Mouse (Mus musculus): ENCODE measurements around the gene Mkrn1. TPM values are rescaled to one million over a fixed set of nuclear protein-coding genes. Genes with fewer than 3 reads are reported as not detected.
"Not testable (repeated sequence)": the region's sequence is repeated elsewhere in the genome, so short reads cannot be mapped to it uniquely, and the experiment has no call there.

Gene Mkrn1
- polyA plus RNA-seq, 1 experiment from 2014 or later: 55.7 TPM

GRCm38 (mm10) chr6:39451033-39451432 is 30.8 kb upstream of the Mkrn1 start:
- H3K4me1 ChIP-seq (ENCODE audit: control insufficient read depth, insufficient read depth, low read length): no peaks in the 10 kb centered on the region
- ATAC-seq (replicated peaks; ENCODE audit: insufficient number of reproducible peaks, low FRiP score, low TSS enrichment, low read depth) (no peak), DNase-seq (ENCODE audit: low spot score) (no peak)
- H3K9me3 ChIP-seq (replicated peaks; ENCODE audit: control insufficient read depth, low read length): no peaks in the 10 kb centered on the region
- H3K4me3 ChIP-seq (ENCODE audit: low read depth, low read length): no peak overlapping the region
- H3K4me2 ChIP-seq (ENCODE audit: low read depth, low read length): no peak overlapping the region
- H3K36me3 ChIP-seq (replicated peaks; ENCODE audit: control insufficient read depth, insufficient read depth, low read depth, low read length): no peaks in the 10 kb centered on the region
- H3K27ac ChIP-seq (replicated peaks; ENCODE audit: low read depth, low read length): no peak overlapping the region
- no peak overlapping the region for H3K9ac ChIP-seq (replicated peaks; ENCODE audit: low read length)
- H3K27me3 ChIP-seq (ENCODE audit: control insufficient read depth, insufficient read depth, low read length): no peaks in the 10 kb centered on the region
- WGBS: 83% methylated on average over 3 of the region's 3 CpGs

GRCm38 (mm10) chr6:39450580-39450979 is 30.3 kb upstream of the Mkrn1 start:
- Histone ChIP-seq H3K27ac (replicated peaks; ENCODE audit: low read depth, low read length) (no peak overlapping the region), H3K4me2 (ENCODE audit: low read depth, low read length) (no peak overlapping the region), H3K9me3 (replicated peaks; ENCODE audit: control insufficient read depth, low read length) (no peaks in the 10 kb centered on the region), H3K4me3 (ENCODE audit: low read depth, low read length) (no peak overlapping the region), H3K9ac (replicated peaks; ENCODE audit: low read length) (no peak overlapping the region), H3K36me3 (replicated peaks; ENCODE audit: control insufficient read depth, insufficient read depth, low read depth, low read length) (no peaks in the 10 kb centered on the region), H3K4me1 (ENCODE audit: control insufficient read depth, insufficient read depth, low read length) (no peaks in the 10 kb centered on the region), H3K27me3 (ENCODE audit: control insufficient read depth, insufficient read depth, low read length) (no peaks in the 10 kb centered on the region)
- no peak for DNase-seq (ENCODE audit: low spot score)
- 91% methylated on average over 4 of the region's 4 CpGs for WGBS
- ATAC-seq (replicated peaks; ENCODE audit: insufficient number of reproducible peaks, low FRiP score, low TSS enrichment, low read depth): no peak

- DNase-seq (ENCODE audit: low spot score) (no peak), ATAC-seq (replicated peaks; ENCODE audit: insufficient number of reproducible peaks, low FRiP score, low TSS enrichment, low read depth) (no peak)
- Histone ChIP-seq H3K27me3 (ENCODE audit: control insufficient read depth, insufficient read depth, low read length) (no peaks in the 10 kb centered on the region), H3K4me2 (ENCODE audit: low read depth, low read length) (no peak overlapping the region), H3K4me3 (ENCODE audit: low read depth, low read length) (no peak overlapping the region), H3K9ac (replicated peaks; ENCODE audit: low read length) (no peak overlapping the region), H3K4me1 (ENCODE audit: control insufficient read depth, insufficient read depth, low read length) (no peaks in the 10 kb centered on the region), H3K36me3 (replicated peaks; ENCODE audit: control insufficient read depth, insufficient read depth, low read depth, low read length) (no peaks in the 10 kb centered on the region; the same call in 1 of the 2 replicates), H3K9me3 (replicated peaks; ENCODE audit: control insufficient read depth, low read length) (no peaks in the 10 kb centered on the region), H3K27ac (replicated peaks; ENCODE audit: low read depth, low read length) (no peak overlapping the region)
- WGBS: 57% methylated on average over 4 of the region's 4 CpGs
Observed at GRCm38 (mm10) chr6:39447429-39448185, 27.3 kb upstream of the Mkrn1 start.

GRCm38 (mm10) chr6:39445801-39446572 is 25.7 kb upstream of the Mkrn1 start:
- H3K4me2 ChIP-seq (ENCODE audit: low read depth, low read length): no peak overlapping the region
- no peak overlapping the region for H3K27ac ChIP-seq (replicated peaks; ENCODE audit: low read depth, low read length)
- no peaks in the 10 kb centered on the region for H3K9me3 ChIP-seq (replicated peaks; ENCODE audit: control insufficient read depth, low read length)
- 7% methylated on average over 19 of the region's 19 CpGs for WGBS
- no peak overlapping the region for H3K9ac ChIP-seq (replicated peaks; ENCODE audit: low read length)
- no peaks in the 10 kb centered on the region for H3K27me3 ChIP-seq (ENCODE audit: control insufficient read depth, insufficient read depth, low read length)
- H3K4me3 ChIP-seq (ENCODE audit: low read depth, low read length): no peak overlapping the region
- H3K4me1 ChIP-seq (ENCODE audit: control insufficient read depth, insufficient read depth, low read length): no peaks in the 10 kb centered on the region
- H3K36me3 ChIP-seq (replicated peaks; ENCODE audit: control insufficient read depth, insufficient read depth, low read depth, low read length): no peaks in the 10 kb centered on the region; the same call in 1 of the 2 replicates
- ATAC-seq (replicated peaks; ENCODE audit: insufficient number of reproducible peaks, low FRiP score, low TSS enrichment, low read depth) (no peak), DNase-seq (ENCODE audit: low spot score) (peak; percentile 13)

GRCm38 (mm10) chr6:39442786-39443287 is 22.6 kb upstream of the Mkrn1 start:
- Histone ChIP-seq H3K9me3 (replicated peaks; ENCODE audit: control insufficient read depth, low read length) (no peaks in the 10 kb centered on the region), H3K4me3 (ENCODE audit: low read depth, low read length) (no peak overlapping the region), H3K27ac (replicated peaks; ENCODE audit: low read depth, low read length) (no peak overlapping the region), H3K4me2 (ENCODE audit: low read depth, low read length) (no peak overlapping the region), H3K9ac (replicated peaks; ENCODE audit: low read length) (no peak overlapping the region), H3K36me3 (replicated peaks; ENCODE audit: control insufficient read depth, insufficient read depth, low read depth, low read length) (no peaks in the 10 kb centered on the region; the same call in 1 of the 2 replicates), H3K27me3 (ENCODE audit: control insufficient read depth, insufficient read depth, low read length) (no peaks in the 10 kb centered on the region), H3K4me1 (ENCODE audit: control insufficient read depth, insufficient read depth, low read length) (no peaks in the 10 kb centered on the region)
- no peak for ATAC-seq (replicated peaks; ENCODE audit: insufficient number of reproducible peaks, low FRiP score, low TSS enrichment, low read depth)
- DNase-seq (ENCODE audit: low spot score): no peak

DNA sequence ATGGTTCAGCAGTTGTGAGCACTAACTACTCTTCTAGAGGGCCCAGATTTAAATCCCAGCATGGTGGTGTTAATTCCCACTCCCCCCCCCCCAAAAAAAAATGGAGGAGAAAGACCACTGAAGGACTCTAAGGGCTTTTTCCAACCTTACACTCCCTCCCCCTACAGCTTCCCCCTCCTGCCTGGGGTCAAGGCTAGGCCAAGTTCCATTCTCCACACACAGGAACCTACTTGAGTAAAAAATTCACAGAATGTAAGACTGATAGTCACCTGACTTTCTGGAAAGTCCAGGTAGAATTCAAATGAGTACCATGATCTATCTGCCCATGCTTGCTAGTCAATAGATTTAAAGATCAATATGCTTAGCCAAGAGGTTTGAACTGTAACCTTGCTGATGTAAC is 19.9 kb upstream of the Mkrn1 start:
- no peaks in the 10 kb centered on the region for H3K9me3 ChIP-seq (replicated peaks; ENCODE audit: control insufficient read depth, low read length)
- no peaks in the 10 kb centered on the region for H3K27me3 ChIP-seq (ENCODE audit: control insufficient read depth, insufficient read depth, low read length)
- ATAC-seq (replicated peaks; ENCODE audit: insufficient number of reproducible peaks, low FRiP score, low TSS enrichment, low read depth) (no peak), DNase-seq (ENCODE audit: low spot score) (no peak)
- H3K4me1 ChIP-seq (ENCODE audit: control insufficient read depth, insufficient read depth, low read length): no peaks in the 10 kb centered on the region
- no peak overlapping the region for H3K27ac ChIP-seq (replicated peaks; ENCODE audit: low read depth, low read length)
- no peak overlapping the region for H3K4me2 ChIP-seq (ENCODE audit: low read depth, low read length)
- H3K9ac ChIP-seq (replicated peaks; ENCODE audit: low read length): no peak overlapping the region
- no peaks in the 10 kb centered on the region for H3K36me3 ChIP-seq (replicated peaks; ENCODE audit: control insufficient read depth, insufficient read depth, low read depth, low read length)
- H3K4me3 ChIP-seq (ENCODE audit: low read depth, low read length): no peak overlapping the region

DNA sequence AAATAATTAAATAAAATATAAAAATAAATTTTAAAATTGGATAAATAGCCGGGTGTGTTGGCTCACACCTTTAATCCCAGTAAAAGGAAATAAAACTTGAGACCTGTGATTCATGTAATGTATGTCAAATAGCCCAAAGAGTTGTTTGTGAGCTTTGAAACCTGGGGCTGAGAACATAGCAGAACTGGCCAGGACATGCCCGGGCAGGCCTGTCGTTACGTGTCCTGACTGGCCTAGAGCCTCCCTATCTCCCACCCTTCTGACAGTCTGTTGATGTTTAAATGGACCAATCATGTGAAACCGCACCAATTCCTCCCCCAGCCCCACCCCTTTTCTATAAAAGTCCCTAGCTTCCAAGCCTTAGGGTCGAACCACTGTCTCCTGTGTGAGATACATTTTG is 17.3 kb upstream of the Mkrn1 start:
- ATAC-seq (replicated peaks; ENCODE audit: insufficient number of reproducible peaks, low FRiP score, low TSS enrichment, low read depth); H3K4me1 ChIP-seq (ENCODE audit: control insufficient read depth, insufficient read depth, low read length); H3K4me3 ChIP-seq (ENCODE audit: low read depth, low read length); H3K27me3 ChIP-seq (ENCODE audit: control insufficient read depth, insufficient read depth, low read length); H3K9me3 ChIP-seq (replicated peaks; ENCODE audit: control insufficient read depth, low read length); H3K36me3 ChIP-seq (replicated peaks; ENCODE audit: control insufficient read depth, insufficient read depth, low read depth, low read length); H3K27ac ChIP-seq (replicated peaks; ENCODE audit: low read depth, low read length); H3K4me2 ChIP-seq (ENCODE audit: low read depth, low read length); DNase-seq (ENCODE audit: low spot score); H3K9ac ChIP-seq (replicated peaks; ENCODE audit: low read length): not testable (repeated sequence)
- WGBS: 89% methylated on average over 6 of the region's 6 CpGs

DNA sequence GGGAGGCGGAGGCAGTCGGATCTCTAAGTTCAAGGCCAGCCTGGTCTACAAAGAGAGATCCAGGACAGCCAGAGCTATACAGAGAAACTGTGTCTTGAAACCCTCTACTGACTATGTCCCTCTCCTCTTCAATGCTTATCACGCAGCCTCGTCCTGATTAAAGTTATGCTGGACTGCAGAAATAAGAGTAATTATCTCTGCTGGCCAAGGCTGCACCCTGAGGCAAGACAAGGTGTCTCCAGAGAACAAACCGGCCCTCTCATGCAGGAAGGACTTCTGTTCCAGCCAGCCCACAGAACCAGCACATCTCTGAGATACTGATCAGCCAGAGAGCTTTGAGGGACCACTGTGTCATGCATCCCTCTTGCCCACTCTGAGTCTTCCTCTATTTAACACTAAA is 15.6 kb upstream of the Mkrn1 start:
- no peaks in the 10 kb centered on the region for H3K36me3 ChIP-seq (replicated peaks; ENCODE audit: control insufficient read depth, insufficient read depth, low read depth, low read length)
- H3K9me3 ChIP-seq (replicated peaks; ENCODE audit: control insufficient read depth, low read length): no peaks in the 10 kb centered on the region
- no peak for ATAC-seq (replicated peaks; ENCODE audit: insufficient number of reproducible peaks, low FRiP score, low TSS enrichment, low read depth)
- no peaks in the 10 kb centered on the region for H3K4me1 ChIP-seq (ENCODE audit: control insufficient read depth, insufficient read depth, low read length)
- H3K4me2 ChIP-seq (ENCODE audit: low read depth, low read length): no peak overlapping the region
- no peak overlapping the region for H3K27ac ChIP-seq (replicated peaks; ENCODE audit: low read depth, low read length)
- WGBS: 85% methylated on average over 5 of the region's 5 CpGs
- no peak overlapping the region for H3K9ac ChIP-seq (replicated peaks; ENCODE audit: low read length)
- no peak overlapping the region for H3K4me3 ChIP-seq (ENCODE audit: low read depth, low read length)
- no peak for DNase-seq (ENCODE audit: low spot score)
- H3K27me3 ChIP-seq (ENCODE audit: control insufficient read depth, insufficient read depth, low read length): no peaks in the 10 kb centered on the region

Measured in embryonic facial prominence, embryonic 11.5 days (tissue).